Mouse (Mus musculus) frontal cortex, postnatal 36 days (tissue): ENCODE results near the gene Rtn3.
A peak's percentile ranks its signal among the peaks of the same experiment; 100 is the strongest.

Source experiments
- DNase-seq, 2 experiments: peaks; one replicate each; pipeline ENCODE4 v3.0.0; 2022; ENCODE audit warnings: low spot score in 2 of 2

The Rtn3 gene

DNA sequence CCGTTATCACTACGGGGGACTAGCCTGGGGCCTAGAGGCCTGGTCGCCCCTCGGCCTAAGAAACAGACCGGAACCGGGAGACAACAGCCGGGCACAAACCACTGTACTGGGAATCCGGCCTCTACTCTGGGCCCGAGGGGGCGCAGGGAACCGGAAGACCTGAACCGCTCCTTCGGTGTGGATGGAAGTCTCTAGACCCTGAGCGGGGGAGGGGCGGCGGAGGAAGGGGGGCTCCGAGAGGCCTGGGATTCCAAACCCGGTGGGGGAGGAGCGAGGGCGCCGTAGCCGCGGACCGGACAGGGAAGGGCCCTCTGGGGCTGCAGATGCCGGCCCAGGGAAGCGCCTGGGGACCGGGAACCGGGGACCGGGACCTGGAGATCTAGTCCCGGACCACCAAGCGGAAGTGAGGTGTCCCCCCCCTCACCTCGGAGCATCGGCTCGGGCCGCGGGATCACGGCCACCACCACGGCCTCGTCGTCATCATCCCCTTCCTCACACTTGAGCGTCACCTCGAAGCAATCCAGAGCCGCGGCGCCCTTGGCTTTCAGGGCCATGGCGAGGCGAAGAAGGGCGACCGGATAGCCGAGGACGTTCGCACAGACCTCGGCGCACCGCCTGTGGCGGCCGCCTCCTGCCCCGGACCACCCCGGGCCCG lies 100.7 kb downstream of the Rtn3 start:
- DNase-seq = peak; percentile 33 to 40

- DNase-seq = no peak
Observed at GRCm38 (mm10) chr19:7381906-7382247, 101.2 kb downstream of the Rtn3 start.

GRCm38 (mm10) chr19:7377639-7378038 lies 105.4 kb downstream of the Rtn3 start:
- DNase-seq = no peak
